Mouse (Mus musculus): Measurements from ENCODE around the gene Hddc2. TPM values are rescaled to one million over a fixed set of nuclear protein-coding genes. Genes with fewer than 3 reads are reported as not detected.

The Hddc2 gene
- total and polyA plus RNA-seq, 2 experiments = 0.71 to 3.5 TPM

DNA sequence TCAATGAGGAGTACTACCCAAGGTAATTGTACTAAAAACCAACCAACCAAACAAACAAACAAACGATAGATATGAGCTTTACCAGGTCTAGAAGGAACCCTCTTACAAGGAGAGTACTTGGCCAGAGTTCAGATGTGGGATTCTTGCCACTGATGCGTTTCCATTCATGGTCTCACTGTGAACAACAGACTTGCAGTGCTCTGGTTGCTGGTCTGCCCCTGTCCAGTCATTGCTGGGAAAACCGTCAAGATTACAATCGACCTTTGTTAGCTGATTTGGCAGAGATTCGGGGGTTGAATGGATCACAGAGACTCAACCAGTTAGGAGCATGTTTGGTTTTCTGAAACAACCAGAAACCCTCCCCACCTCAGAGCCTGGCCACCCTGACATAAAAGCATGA lies 17.5 kb upstream of the Hddc2 start:
- Histone ChIP-seq H3K36me3 (ENCODE audit: control insufficient read depth, insufficient read depth, low read length) (no peaks in the 10 kb centered on the region), H3K27ac (replicated peaks; ENCODE audit: insufficient read depth, low read depth, low read length) (no peak overlapping the region), H3K4me1 (ENCODE audit: control insufficient read depth, insufficient read depth, low read length) (no peaks in the 10 kb centered on the region), H3K4me3 (ENCODE audit: insufficient read depth, low read depth, low read length) (no peak overlapping the region), H3K79me2 (ENCODE audit: control insufficient read depth, insufficient read depth, low read length) (no peaks in the 10 kb centered on the region), H3K27me3 (ENCODE audit: control insufficient read depth, insufficient read depth, low read length) (no peaks in the 10 kb centered on the region), H3K9ac (ENCODE audit: low read depth, low read length) (no peak overlapping the region)
- WGBS = 36% methylated on average over 5 of the region's 5 CpGs
- DNase-seq (ENCODE audit: extremely low read depth, low read depth, low spot score) = no peak
- TF ChIP-seq POLR2A (IDR thresholded peaks at IDR 0.05; ENCODE audit: extremely low read depth, insufficient read depth, low read length) (no peak), CTCF (IDR thresholded peaks at IDR 0.05; ENCODE audit: low read depth, low read length) (no peak)

GRCm38 (mm10) chr10:31296458-31296857 lies 16.7 kb upstream of the Hddc2 start:
- no peak overlapping the region for H3K4me3 ChIP-seq (ENCODE audit: insufficient read depth, low read depth, low read length)
- 67% methylated on average over 1 of the region's 1 CpGs for WGBS
- no peak overlapping the region for H3K27ac ChIP-seq (replicated peaks; ENCODE audit: insufficient read depth, low read depth, low read length)
- H3K4me1 ChIP-seq (ENCODE audit: control insufficient read depth, insufficient read depth, low read length) = no peaks in the 10 kb centered on the region
- H3K36me3 ChIP-seq (ENCODE audit: control insufficient read depth, insufficient read depth, low read length) = no peaks in the 10 kb centered on the region
- H3K9ac ChIP-seq (ENCODE audit: low read depth, low read length) = no peak overlapping the region
- no peak for DNase-seq (ENCODE audit: extremely low read depth, low read depth, low spot score)
- no peak for TF ChIP-seq POLR2A (IDR thresholded peaks at IDR 0.05; ENCODE audit: extremely low read depth, insufficient read depth, low read length)
- H3K27me3 ChIP-seq (ENCODE audit: control insufficient read depth, insufficient read depth, low read length) = no peaks in the 10 kb centered on the region
- H3K79me2 ChIP-seq (ENCODE audit: control insufficient read depth, insufficient read depth, low read length) = no peaks in the 10 kb centered on the region

- Histone ChIP-seq H3K4me1 (ENCODE audit: control insufficient read depth, insufficient read depth, low read length) (no peaks in the 10 kb centered on the region), H3K27ac (replicated peaks; ENCODE audit: insufficient read depth, low read depth, low read length) (no peak overlapping the region), H3K4me3 (ENCODE audit: insufficient read depth, low read depth, low read length) (no peak overlapping the region), H3K27me3 (ENCODE audit: control insufficient read depth, insufficient read depth, low read length) (no peaks in the 10 kb centered on the region), H3K79me2 (ENCODE audit: control insufficient read depth, insufficient read depth, low read length) (no peaks in the 10 kb centered on the region), H3K36me3 (ENCODE audit: control insufficient read depth, insufficient read depth, low read length) (no peaks in the 10 kb centered on the region), H3K9ac (ENCODE audit: low read depth, low read length) (no peak overlapping the region)
- no peak for DNase-seq (ENCODE audit: extremely low read depth, low read depth, low spot score)
- TF ChIP-seq POLR2A (IDR thresholded peaks at IDR 0.05; ENCODE audit: extremely low read depth, insufficient read depth, low read length) = no peak
- no peak for TF ChIP-seq CTCF (IDR thresholded peaks at IDR 0.05; ENCODE audit: low read depth, low read length)
- 79% methylated on average over 4 of the region's 4 CpGs for WGBS
Observed at GRCm38 (mm10) chr10:31297106-31297505, 16.1 kb upstream of the Hddc2 start.

DNA sequence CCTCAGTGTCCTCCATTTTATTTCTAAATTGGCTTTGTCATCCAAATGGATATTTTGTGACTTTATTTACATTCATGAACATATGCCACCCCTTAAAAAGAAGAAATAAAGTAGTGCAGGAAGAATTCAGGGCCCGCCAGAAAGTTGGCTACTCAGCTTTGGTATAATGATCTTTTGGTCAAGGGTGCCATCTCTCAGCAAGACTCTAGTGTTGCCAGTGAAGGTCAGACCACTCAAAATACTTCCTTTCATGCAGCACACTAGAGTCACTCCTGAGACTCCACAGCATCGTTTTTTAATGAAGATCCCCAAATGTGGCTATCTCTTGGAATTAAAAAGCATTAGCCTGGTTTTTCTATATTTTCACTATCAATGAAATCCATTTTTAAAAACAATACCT lies 14.9 kb upstream of the Hddc2 start:
- no peak overlapping the region for H3K27ac ChIP-seq (replicated peaks; ENCODE audit: insufficient read depth, low read depth, low read length)
- no peaks in the 10 kb centered on the region for H3K36me3 ChIP-seq (ENCODE audit: control insufficient read depth, insufficient read depth, low read length)
- 67% methylated on average over 2 of the region's 2 CpGs for WGBS
- TF ChIP-seq POLR2A (IDR thresholded peaks at IDR 0.05; ENCODE audit: extremely low read depth, insufficient read depth, low read length) (no peak), CTCF (IDR thresholded peaks at IDR 0.05; ENCODE audit: low read depth, low read length) (no peak)
- H3K4me3 ChIP-seq (ENCODE audit: insufficient read depth, low read depth, low read length) = no peak overlapping the region
- no peaks in the 10 kb centered on the region for H3K27me3 ChIP-seq (ENCODE audit: control insufficient read depth, insufficient read depth, low read length)
- H3K79me2 ChIP-seq (ENCODE audit: control insufficient read depth, insufficient read depth, low read length) = no peaks in the 10 kb centered on the region
- no peak overlapping the region for H3K9ac ChIP-seq (ENCODE audit: low read depth, low read length)
- H3K4me1 ChIP-seq (ENCODE audit: control insufficient read depth, insufficient read depth, low read length) = no peaks in the 10 kb centered on the region
- DNase-seq (ENCODE audit: extremely low read depth, low read depth, low spot score) = no peak

GRCm38 (mm10) chr10:31298921-31299574 lies 14.1 kb upstream of the Hddc2 start:
- TF ChIP-seq POLR2A (IDR thresholded peaks at IDR 0.05; ENCODE audit: extremely low read depth, insufficient read depth, low read length) (no peak), CTCF (IDR thresholded peaks at IDR 0.05; ENCODE audit: low read depth, low read length) (peak; percentile 59)
- Histone ChIP-seq H3K27me3 (ENCODE audit: control insufficient read depth, insufficient read depth, low read length) (no peaks in the 10 kb centered on the region), H3K36me3 (ENCODE audit: control insufficient read depth, insufficient read depth, low read length) (no peaks in the 10 kb centered on the region), H3K9ac (ENCODE audit: low read depth, low read length) (no peak overlapping the region), H3K4me1 (ENCODE audit: control insufficient read depth, insufficient read depth, low read length) (no peaks in the 10 kb centered on the region), H3K4me3 (ENCODE audit: insufficient read depth, low read depth, low read length) (no peak overlapping the region), H3K79me2 (ENCODE audit: control insufficient read depth, insufficient read depth, low read length) (no peaks in the 10 kb centered on the region), H3K27ac (replicated peaks; ENCODE audit: insufficient read depth, low read depth, low read length) (no peak overlapping the region)
- DNase-seq (ENCODE audit: extremely low read depth, low read depth, low spot score) = peak; percentile 49
- WGBS = 45% methylated on average over 6 of the region's 6 CpGs

GRCm38 (mm10) chr10:31300292-31300691 lies 12.9 kb upstream of the Hddc2 start:
- no peak for DNase-seq (ENCODE audit: extremely low read depth, low read depth, low spot score)
- no peak for TF ChIP-seq POLR2A (IDR thresholded peaks at IDR 0.05; ENCODE audit: extremely low read depth, insufficient read depth, low read length)
- TF ChIP-seq CTCF (IDR thresholded peaks at IDR 0.05; ENCODE audit: low read depth, low read length) = no peak
- no peaks in the 10 kb centered on the region for H3K27me3 ChIP-seq (ENCODE audit: control insufficient read depth, insufficient read depth, low read length)
- no peaks in the 10 kb centered on the region for H3K79me2 ChIP-seq (ENCODE audit: control insufficient read depth, insufficient read depth, low read length)
- no peaks in the 10 kb centered on the region for H3K36me3 ChIP-seq (ENCODE audit: control insufficient read depth, insufficient read depth, low read length)
- no peak overlapping the region for H3K4me3 ChIP-seq (ENCODE audit: insufficient read depth, low read depth, low read length)
- no peak overlapping the region for H3K9ac ChIP-seq (ENCODE audit: low read depth, low read length)
- no peak overlapping the region for H3K27ac ChIP-seq (replicated peaks; ENCODE audit: insufficient read depth, low read depth, low read length)
- WGBS = 68% methylated on average over 1 of the region's 1 CpGs
- H3K4me1 ChIP-seq (ENCODE audit: control insufficient read depth, insufficient read depth, low read length) = no peaks in the 10 kb centered on the region
